Mouse (Mus musculus) lung, postnatal 0 days (tissue): Measurements from ENCODE around the gene Fmo1. TPM values are rescaled to one million over a fixed set of nuclear protein-coding genes. Genes with fewer than 3 reads are reported as not detected.
"Not testable (repeated sequence)": the region's sequence is repeated elsewhere in the genome, so short reads cannot be mapped to it uniquely, and the experiment has no call there.

Source experiments
- ATAC-seq: fragments of 200-750 bp; cut with Nextera tagmentation; 2 replicates; pipeline ENCODE4 v1.8.0; 2017; ENCODE audit warnings: moderate library complexity
- DNase-seq: peaks from one replicate; pipeline ENCODE4 v3.0.0-alpha.2; 2016; ENCODE audit warnings: low spot score
- H3K27ac ChIP-seq: fragments of 300-500 bp; sonication (generic); 2 replicates; pipeline ENCODE4 v1.5.1; 2014; ENCODE audit warnings: antibody characterized with exemption, mild to moderate bottlenecking, low read length, mixed read lengths
- H3K27me3 ChIP-seq: fragments of 300-500 bp; sonication (generic); replicated peaks from 2 replicates; pipeline ENCODE4 v1.6.1; 2014; ENCODE audit warnings: low read length, mixed read lengths; ENCODE audit not compliant: insufficient read depth
- H3K36me3 ChIP-seq: fragments of 300-500 bp; sonication (generic); 2 replicates; pipeline ENCODE4 v1.6.1; 2014; ENCODE audit warnings: low read length, mixed read lengths; ENCODE audit not compliant: insufficient read depth
- H3K4me1 ChIP-seq: fragments of 300-500 bp; sonication (generic); 2 replicates; pipeline ENCODE4 v1.6.1; 2014; ENCODE audit warnings: antibody characterized with exemption, low read depth, low read length, mixed read lengths; ENCODE audit not compliant: insufficient read depth
- H3K4me2 ChIP-seq: fragments of 300-500 bp; sonication (generic); replicated peaks from 2 replicates; pipeline ENCODE4 v1.6.1; 2014; ENCODE audit warnings: low read depth, mild to moderate bottlenecking, low read length, moderate library complexity, mixed read lengths
- H3K4me3 ChIP-seq: fragments of 300-500 bp; sonication (generic); 2 replicates; pipeline ENCODE4 v1.5.1; 2014; ENCODE audit warnings: low read depth, low read length
- H3K9ac ChIP-seq: fragments of 300-500 bp; sonication (generic); replicated peaks from 2 replicates; pipeline ENCODE4 v1.6.1; 2014; ENCODE audit warnings: low read depth, mild to moderate bottlenecking
- H3K9me3 ChIP-seq: fragments of 300-500 bp; sonication (generic); 2 replicates; pipeline ENCODE4 v1.6.1; 2016; ENCODE audit warnings: low read length, mixed read lengths
- CTCF ChIP-seq: IDR thresholded peaks from 2 replicates; pipeline ENCODE4 v1.5.1; 2016; ENCODE audit warnings: antibody characterized with exemption, mild to moderate bottlenecking
- EP300 ChIP-seq: IDR thresholded peaks from 2 replicates; pipeline ENCODE4 v1.6.1; 2016; ENCODE audit warnings: antibody characterized with exemption, mild to moderate bottlenecking, control low read depth
- WGBS: fragments of 180-500 bp; shearing (Covaris S2); extraction: QIAGEN DNeasy Blood & Tissue Kit; methylation state at CpG from one replicate; pipeline ENCODE4 v1.1.7; 2014; 5-methylcytosine and 5-hydroxymethylcytosine counted together
- polyA plus RNA-seq: library from polyadenylated mRNA; unstranded; fragments of >200 nt; fragmentation: Nextera tagmentation; extraction: Ambion mirVana; gene quantifications from 2 replicates; pipeline ENCODE4 v1.2.1, GENCODE M21; 2015

The Fmo1 gene
- polyA plus RNA-seq, 1 experiment from 2014 or later = 86.4 TPM

GRCm38 (mm10) chr1:162792306-162793044 is 73.9 kb downstream of the Fmo1 start:
- H3K4me3 ChIP-seq = no peak overlapping the region
- DNase-seq (no peak), ATAC-seq (no peak)
- no peak overlapping the region for H3K9ac ChIP-seq
- 70% methylated on average over 7 of the region's 7 CpGs for WGBS
- no peaks in the 10 kb centered on the region for H3K27me3 ChIP-seq
- no peaks in the 10 kb centered on the region for H3K9me3 ChIP-seq
- H3K36me3 ChIP-seq = no peaks in the 10 kb centered on the region
- TF ChIP-seq EP300 (no peak), CTCF (no peak)
- no peak overlapping the region for H3K27ac ChIP-seq
- H3K4me1 ChIP-seq = no peaks in the 10 kb centered on the region
- H3K4me2 ChIP-seq = no peak overlapping the region

- WGBS = 83% methylated on average over 4 of the region's 4 CpGs
Observed at GRCm38 (mm10) chr1:162785222-162785621, 81.2 kb downstream of the Fmo1 start.

GRCm38 (mm10) chr1:162783669-162784248 is 82.7 kb downstream of the Fmo1 start:
- Histone ChIP-seq H3K9ac (no peak overlapping the region), H3K4me3 (no peak overlapping the region), H3K9me3 (no peaks in the 10 kb centered on the region), H3K36me3 (no peaks in the 10 kb centered on the region), H3K27ac (no peak overlapping the region), H3K4me1 (no peaks in the 10 kb centered on the region), H3K4me2 (no peak overlapping the region), H3K27me3 (no peaks in the 10 kb centered on the region)
- 79% methylated on average over 7 of the region's 7 CpGs for WGBS
- TF ChIP-seq EP300 (no peak), CTCF (no peak)
- ATAC-seq (no peak), DNase-seq (no peak)

More at GRCm38 (mm10) chr1:162785222-162785621, 81.2 kb downstream of the Fmo1 start:
- ATAC-seq (no peak), DNase-seq (no peak)
- no peaks in the 10 kb centered on the region for H3K36me3 ChIP-seq
- H3K4me1 ChIP-seq = no peaks in the 10 kb centered on the region
- H3K4me3 ChIP-seq = no peak overlapping the region
- TF ChIP-seq EP300 (no peak), CTCF (no peak)
- no peak overlapping the region for H3K4me2 ChIP-seq
- no peaks in the 10 kb centered on the region for H3K27me3 ChIP-seq
- H3K9ac ChIP-seq = no peak overlapping the region
- no peak overlapping the region for H3K27ac ChIP-seq
- no peaks in the 10 kb centered on the region for H3K9me3 ChIP-seq

GRCm38 (mm10) chr1:162781035-162781434 is 85.4 kb downstream of the Fmo1 start:
- not testable (repeated sequence) for H3K27ac ChIP-seq, H3K4me1 ChIP-seq, ATAC-seq, H3K27me3 ChIP-seq, DNase-seq, H3K9ac ChIP-seq, H3K9me3 ChIP-seq, H3K36me3 ChIP-seq, H3K4me2 ChIP-seq, H3K4me3 ChIP-seq
- 85% methylated on average over 2 of the region's 2 CpGs for WGBS

Other genes starting within 250 kb of the Fmo1 start
- gene Myoc, start 227.5 kb downstream of the Fmo1 start, polyA plus RNA-seq = 0.11 and 0.12 TPM in 2 replicates
- gene Myocos, start 208.4 kb downstream of the Fmo1 start, polyA plus RNA-seq = 0.19 TPM in 1 of 2 replicates, not detected in the other
- 108 and 114 TPM in 2 replicates for gene Prrc2c, start 126.1 kb downstream of the Fmo1 start, polyA plus RNA-seq
- 1.6 and 2.5 TPM in 2 replicates for gene Fmo4, start 52.6 kb downstream of the Fmo1 start, polyA plus RNA-seq
- 266 and 286 TPM in 2 replicates for gene Fmo2, start 32.1 kb upstream of the Fmo1 start, polyA plus RNA-seq
- 0.08 and 0.16 TPM in 2 replicates for gene Fmo6, start 70.9 kb upstream of the Fmo1 start, polyA plus RNA-seq
- gene Fmo3, start 117.9 kb upstream of the Fmo1 start, polyA plus RNA-seq = 0.60 and 1.2 TPM in 2 replicates
- not detected in 2 replicates for gene Mroh9, start 219.1 kb upstream of the Fmo1 start, polyA plus RNA-seq